Mouse (Mus musculus): ENCODE data around the gene Il23r.

GRCm38 (mm10) chr6:67421761-67422160 is 69.9 kb downstream of the Il23r start:
- no peak for TF ChIP-seq POLR2A (IDR thresholded peaks at IDR 0.05; ENCODE audit: control insufficient read depth, low read depth, low read length)
- TF ChIP-seq CTCF (IDR thresholded peaks at IDR 0.05; ENCODE audit: control insufficient read depth, insufficient read depth, insufficient replicate concordance, low read depth, low read length): no peak

All from testis, adult 2 months (tissue).